Mouse (Mus musculus) cerebellum, postnatal 10 days (tissue): ENCODE data around the gene Repin1.
A peak's percentile ranks its signal among the peaks of the same experiment; 100 is the strongest.

Experiments used
- DNase-seq, 2 experiments: peaks; one replicate each; pipeline ENCODE4 v3.0.0; 2021; ENCODE audit warnings: mixed read lengths in 2 of 2

Repin1 gene

DNA sequence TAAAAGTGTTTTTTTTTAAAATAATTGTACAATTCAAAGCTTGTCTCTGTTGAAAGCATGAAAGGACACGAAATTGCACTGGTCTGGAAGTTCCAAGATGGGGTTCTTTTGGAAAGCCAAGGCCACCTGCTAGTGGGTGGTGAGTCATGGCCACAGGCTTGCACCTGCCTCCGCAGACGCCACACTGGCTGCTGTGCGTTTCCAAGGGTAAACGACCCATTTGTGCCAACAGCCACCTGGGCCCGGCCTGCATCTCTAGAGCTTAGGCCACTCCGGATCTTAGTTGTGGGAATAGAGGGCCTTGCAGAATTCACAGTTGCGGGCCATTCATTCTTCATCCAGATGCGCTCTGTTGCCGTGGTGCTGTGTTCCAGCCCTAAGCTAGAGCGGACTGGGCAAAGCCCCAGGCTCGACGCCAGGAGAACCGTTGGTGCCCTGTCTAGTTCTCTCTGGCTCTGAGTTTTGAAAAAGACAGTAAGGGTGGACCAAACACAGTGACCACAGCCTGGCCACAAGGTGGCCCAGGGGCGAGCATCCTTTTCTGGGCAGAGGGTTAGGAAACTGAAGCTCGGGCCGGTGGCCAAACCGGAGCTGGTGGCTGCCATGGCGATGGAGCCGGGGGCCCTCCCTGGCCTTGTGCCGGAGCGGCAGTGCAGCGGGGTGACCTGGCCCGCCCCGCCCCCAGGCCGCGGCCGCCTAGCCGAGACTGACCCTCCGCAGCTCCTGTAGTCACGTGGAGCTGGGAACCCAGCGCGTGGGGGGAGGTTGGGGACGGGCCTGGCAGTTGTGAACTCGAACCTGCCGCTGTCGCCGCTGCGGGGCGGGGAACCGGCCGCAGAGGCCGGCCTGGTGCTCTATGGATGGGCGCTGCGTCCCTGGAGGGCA lies at the start of gene Repin1, which contains the start of gene Gm44965:
Gene Repin1 (plus strand): TSS at position 726 of the 885 bp plus-strand sequence.
Gene Gm44965 (plus strand): TSS at position 784 of the 885 bp plus-strand sequence.
- DNase-seq, result peak; percentile 99 to 100

DNA sequence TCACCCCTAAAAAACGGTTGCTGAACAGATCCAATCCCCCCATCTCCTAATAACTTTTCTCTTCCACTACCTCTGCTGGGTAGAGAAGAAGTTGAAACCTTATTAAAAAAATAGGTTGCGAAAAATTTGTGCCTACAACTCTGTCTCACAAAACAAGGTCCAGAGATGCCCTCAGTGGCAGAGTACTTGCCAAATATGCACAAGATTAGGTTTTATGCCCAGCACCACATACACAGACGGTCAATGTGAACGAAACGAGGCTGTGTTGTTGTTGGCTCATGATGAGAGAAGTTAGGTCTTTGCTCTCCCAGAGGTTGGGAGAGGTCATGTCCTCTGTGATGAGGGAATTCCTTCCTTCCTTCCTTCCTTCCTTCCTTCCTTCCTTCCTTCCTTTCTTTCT lies 48.4 kb upstream of the Repin1 start:
- no peak for DNase-seq

DNA sequence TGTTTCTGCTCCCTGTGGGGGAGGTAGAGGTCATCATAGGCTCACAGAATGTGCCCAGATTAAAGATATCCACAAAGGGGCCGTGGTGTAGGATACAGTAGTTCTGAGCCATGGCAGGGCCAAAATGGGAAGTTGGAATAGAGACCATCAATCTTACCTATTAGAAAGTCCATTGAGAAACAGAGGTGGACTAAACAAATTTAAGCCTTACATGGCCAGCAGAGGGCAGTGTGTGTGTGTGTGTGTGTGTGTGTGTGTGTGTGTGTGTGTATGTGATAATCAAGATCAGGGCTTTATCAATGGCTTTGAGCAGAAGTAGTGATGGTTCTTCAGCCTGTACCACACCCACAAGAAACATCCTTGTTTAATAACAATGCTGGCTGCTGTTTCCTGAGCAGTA lies 47.4 kb upstream of the Repin1 start:
- DNase-seq, result peak; percentile 70 to 75

DNA sequence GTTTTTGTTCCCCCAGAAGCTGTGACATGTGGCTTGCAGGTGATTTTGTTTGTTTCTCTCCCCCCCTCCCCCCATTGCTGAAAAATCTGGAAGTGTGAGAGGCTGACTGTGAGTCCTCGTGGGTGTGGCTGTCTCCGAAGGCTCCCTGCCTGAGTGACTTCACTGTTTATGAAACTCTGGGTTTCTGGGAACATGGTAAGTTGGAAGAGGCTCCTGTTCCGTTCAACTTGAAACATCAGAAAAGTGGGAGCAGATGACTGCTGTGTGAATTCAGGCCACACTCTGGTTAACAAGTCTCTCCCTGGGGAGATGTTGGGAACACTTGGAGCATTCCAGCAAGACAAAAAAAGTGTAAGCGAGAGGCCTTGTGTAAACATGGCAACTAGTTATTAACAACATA lies 46.8 kb upstream of the Repin1 start:
- no peak for DNase-seq

DNA sequence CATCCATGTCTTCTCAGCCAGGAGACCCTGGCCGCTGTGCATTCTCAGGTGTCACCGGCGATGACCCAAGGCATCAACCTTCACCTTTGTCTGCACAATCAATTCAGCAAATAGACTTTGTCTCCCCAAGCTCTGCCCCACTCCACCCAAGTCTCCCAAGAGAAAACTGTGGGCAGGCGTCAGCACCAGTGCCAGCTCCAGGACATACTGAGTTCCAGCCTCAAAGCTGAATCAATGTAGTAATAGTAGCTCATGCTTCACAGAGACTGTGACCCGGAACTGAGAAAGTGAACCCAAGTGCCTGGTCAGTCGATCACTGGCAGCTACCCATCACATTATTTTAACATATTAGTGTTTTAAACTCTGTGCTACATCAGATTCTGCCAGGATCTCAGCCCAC lies 45.4 kb upstream of the Repin1 start:
- DNase-seq, result no peak

DNA sequence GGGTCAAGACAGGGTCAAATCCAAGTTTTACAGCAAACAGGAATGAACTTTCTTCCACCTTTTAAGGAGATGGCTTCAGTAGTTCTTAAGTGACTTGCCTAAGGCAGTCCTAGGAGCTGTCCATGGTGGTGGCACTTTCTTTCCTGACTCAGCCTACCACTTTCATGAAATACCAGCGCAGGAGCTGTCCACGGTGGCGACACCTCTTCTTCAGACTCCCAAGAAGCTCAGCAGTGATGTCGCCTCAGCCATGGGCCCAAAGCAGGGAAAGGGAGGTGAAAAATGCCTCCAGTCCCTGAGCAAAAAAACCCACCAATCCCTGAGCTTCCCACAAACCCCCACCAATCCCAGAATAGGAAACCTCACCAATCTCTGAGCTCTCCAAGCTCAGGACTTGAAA lies 40.8 kb upstream of the Repin1 start:
- no peak for DNase-seq

DNA sequence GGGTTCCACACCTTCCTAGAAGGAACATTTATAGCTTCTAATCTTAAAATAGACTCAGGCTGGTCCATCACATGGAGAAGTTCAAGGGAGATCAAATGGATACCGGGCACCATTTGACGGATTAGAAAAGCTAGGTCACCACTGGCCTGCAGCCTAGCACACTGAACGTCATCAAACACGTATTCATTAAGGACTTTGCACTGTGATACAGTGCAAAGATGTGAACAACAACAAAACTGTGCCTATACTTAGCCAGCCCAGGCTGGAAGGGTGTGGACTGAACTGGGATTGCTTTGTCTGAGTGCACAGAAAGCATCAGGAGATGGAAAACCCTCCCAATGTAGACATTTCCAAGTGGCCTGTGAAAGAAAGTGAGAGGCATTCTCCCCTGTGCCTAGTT lies 39.9 kb upstream of the Repin1 start:
- no peak for DNase-seq

DNA sequence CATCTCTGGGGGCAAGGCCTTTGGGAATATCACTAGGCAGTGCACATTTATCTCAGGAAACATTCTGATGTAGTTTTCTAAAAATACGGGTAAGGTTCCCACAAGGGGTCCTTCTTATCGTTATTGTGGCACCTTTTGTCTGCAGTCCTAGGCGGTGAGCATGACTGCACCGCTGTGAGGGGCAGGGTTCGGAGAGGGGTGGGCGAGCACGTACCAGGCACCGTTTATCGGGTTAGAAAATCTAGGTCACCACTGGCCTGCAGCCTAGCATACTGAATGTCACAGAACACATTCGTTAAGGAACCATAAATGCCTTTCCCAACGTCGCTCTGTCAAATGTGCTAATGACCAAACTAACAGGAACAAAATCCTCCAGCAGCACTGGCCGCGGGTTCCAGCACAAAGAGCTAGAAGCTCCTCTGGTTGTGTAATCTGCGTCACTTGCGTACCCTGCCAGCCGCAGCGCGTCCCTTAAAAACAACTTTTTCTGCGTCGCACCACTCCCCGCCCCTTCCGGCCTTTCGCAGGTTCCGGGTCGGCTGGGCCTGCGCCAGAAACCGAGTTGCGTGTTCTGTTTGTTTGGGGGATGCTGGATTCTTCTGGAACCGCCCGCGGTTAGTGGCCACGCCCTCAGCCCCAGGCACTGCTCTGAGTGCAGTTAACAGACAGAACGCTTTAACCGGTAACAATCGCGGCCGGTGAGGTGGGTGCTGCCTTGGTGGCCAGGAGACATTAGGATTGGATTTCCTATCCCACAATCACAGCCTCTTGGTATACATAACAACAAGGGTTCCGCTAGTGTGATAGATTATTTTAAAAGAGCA lies 39.2 kb upstream of the Repin1 start, which contains the start of gene Lrrc61:
Gene Lrrc61 (plus strand): TSS at position 517 of the 824 bp plus-strand sequence.
- peak; percentile 99 to 100 for DNase-seq

DNA sequence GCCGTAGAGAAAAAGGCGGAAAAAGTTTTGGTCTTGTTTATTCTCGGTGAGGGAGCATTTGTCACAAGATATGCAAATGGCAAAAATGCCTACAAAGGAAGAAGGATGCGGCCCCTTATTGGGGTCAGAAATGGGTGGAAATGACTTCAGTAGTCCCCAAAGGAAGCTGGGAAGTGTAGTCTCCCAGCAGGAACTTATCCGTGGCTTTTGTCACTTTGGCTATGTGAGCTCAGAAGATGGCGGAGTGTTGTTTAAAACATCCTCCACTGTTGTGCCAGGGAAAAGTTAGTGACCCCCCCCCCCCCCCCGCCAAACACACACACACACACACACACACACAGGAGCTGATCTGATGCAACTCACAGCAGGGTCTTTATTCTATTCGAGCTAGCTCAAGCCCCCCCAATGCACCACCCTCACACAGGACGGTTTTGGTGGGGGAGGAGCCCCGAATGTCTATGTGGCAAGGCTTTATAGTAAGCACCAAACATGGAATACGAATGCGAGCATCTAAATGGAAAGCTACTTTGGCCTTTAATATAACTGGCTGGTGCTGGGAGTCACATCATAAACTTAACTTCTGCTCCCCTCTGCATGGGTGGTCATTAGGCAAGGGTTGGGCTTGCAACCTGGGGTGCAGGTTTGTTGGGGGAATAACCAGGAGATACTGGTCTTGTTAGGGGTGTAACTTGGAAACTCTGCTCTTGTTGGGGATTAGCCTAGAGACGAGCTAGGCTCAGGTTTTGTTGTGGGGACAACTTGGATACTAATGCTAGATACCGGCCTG lies 38.4 kb upstream of the Repin1 start:
- peak; percentile 75 to 78 for DNase-seq

DNA sequence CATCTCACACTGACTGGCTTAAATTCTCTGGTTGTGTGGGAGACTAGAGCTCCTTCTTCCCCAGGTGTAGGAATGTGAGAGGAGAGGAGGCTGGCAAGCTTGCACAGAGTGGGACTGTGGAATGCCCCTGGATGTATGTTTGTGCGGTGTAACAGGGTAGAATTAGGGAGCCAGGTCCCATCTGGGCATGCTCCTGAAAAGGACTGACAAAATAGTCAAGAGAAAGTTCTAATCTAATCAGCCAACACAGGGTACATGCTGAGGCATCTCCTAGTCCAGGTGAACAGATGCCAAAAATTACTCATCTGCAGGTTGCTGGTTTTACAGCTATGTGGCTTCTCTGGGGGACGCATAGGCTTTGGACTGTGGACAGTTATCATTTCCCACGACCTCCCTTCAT lies 37.7 kb upstream of the Repin1 start:
- DNase-seq, result no peak

DNA sequence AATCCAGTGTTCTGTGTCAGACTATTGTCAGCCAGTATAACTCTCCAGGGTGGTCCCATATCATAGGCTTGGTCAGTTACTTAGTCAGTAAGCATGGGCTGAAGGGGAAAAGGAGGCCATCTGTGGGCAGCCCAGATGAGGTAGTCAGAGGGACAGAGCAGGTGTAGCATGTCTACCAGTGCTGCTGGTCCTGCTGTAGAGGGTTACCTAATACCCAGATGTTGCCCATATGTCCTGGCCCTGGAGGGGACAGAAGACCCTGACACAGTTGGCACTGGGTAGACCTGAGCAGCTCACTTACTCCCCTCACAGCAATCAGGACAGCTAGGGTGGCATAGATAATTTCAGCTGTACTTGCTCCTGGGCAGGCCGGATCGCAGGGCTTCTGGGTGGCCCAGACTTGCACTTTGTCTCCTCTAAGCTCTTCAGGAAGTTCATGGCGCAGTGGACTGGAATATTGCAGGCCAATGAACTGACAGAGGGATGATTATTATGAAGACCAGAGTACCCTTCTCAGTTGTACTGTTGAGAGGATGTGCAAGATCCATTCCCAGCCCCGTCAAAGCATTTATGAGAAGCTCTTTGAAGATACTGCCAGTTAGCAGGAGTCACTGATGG lies 27.9 kb upstream of the Repin1 start:
- no peak for DNase-seq

DNA sequence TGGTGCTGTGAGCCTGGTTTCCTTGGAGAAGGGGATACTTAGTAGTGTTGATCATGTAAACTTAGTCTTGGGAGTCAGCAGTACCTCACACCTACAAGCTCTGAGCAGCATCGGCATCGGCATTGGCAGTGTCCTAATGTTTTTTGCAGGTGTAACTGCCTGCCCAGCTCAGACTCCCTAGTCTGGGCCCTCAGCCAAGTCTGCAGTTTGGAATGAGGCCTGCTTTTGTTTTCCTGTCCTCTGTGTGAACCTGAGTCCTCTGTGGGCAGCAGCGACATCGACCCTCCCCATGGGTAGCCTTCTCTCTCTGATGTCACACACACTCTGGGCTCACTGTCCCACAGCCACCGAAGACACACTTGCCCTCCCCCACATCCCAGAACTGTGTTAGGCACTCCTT lies 27.4 kb upstream of the Repin1 start:
- DNase-seq, result peak; percentile 71 to 75

DNA sequence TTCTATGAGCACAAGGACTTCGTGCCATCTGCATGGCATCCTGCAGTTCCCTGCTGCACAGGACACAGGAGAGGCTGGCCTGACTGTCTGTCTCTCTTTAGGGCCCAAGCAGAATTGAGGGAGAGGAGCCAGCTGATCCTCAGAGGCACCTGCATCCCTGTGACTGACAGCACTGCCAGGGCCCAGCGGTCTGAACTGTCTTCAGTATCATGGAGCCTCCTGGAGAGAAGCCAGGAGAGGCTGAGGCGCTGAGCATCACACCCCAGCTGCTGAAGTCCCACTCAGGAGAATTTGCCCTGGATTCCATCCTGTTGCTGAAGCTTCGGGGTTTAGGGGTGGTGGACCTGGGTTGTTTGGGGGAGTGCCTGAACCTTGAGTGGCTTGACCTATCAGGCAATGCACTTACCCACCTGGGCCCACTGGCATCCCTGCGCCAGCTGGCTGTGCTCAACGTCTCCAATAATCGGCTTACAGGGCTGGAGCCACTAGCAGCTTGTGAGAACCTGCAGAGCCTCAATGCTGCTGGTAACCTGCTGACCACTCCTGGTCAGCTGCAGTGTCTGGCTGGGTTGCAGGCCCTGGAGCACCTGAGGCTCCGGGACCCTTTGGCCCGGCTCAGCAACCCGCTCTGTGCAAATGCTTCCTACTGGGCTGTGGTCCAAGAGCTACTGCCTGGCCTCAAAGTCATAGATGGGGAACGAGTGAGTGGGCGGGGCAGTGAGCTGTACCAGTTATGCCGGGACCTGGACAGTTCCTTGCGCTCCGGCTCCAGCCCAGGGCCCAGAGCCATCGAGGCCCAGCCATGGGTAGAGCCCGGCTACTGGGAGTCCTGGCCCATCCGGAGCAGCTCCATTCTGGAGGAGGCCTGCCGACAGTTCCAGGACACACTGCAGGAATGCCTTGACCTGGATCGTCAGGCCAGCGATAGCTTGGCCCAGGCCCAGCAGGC lies 25.4 kb upstream of the Repin1 start:
- DNase-seq, result peak; percentile 69 to 73

DNA sequence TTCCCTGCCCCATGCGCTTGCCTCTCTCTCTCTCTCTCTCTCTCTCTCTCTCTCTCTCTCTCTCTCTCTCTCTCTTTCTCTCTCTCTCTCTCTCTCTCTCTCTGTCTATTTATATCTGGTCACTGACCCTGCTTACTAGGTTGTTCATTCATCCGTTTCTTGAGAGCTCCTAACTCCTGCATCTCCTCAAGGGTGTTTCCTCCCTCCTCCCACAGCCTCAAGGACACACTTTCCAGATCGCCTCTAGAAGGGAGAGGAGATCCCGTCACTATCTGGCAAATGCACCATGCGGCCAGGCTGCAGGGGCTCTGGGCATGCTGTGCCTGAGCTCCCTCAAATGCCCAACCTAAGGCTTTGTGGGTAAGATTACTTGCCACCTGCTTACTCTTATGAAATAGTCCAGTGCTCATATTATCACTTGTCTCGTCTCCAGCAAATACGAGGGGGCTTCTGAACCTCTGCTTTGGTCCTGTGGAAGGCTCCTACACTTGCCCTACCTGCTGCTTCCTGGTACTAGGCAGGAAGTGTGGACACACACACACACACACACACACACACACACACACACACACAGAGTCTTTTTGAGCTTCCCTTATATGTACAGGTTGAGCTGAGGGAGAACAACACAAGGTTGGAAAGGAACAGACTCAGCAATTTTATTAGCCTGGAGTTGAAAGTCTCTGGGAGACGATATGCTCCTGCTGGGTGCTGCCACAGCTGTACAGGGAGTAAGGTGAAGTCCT lies 24.4 kb upstream of the Repin1 start:
- DNase-seq, result peak in 1 of 2 experiments; percentile 22

DNA sequence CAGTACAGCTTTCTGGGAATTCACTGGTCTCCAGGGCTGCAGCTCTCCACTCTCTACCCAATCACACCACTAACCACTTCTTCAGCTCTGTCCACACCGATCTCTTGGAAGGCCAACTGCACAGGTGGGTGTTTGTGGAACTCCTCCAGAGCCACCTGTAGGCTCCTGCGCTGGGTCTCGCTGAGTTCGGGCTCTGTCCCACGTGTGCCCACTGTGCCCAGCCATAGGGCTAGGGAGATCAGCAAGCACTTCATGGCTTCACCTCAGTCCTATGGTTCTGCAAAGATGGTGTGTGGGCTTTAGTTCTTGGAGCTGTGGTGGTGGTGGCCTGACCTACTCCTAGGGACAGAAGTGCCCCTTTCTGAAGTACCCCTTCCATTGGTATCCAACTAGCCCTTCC lies 21.7 kb upstream of the Repin1 start:
- DNase-seq, result no peak

DNA sequence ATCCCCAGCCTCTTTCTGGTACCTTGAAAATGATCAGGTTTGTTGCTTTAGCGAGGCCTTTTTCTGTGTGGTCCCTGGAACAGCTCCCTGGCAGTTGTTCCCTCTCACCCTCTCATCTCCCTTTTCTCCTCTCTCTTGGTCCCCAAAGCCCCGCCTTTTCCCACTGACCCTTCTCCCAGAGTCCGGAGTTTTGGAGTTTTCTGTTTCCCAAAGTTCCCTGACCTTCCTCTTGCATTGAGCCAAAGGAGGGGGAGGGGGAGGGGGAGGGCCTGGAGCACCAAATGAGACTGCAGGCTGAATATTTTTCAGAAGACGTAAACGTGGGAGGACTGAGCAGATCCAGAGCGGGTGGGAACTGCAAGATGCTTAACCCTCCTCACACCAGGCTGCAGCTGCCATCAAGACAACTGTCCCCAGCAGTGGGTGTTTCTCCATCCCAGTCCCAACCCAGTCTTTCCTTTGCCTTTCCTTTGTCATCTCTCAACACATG lies 21.1 kb upstream of the Repin1 start, which contains the start of gene Rarres2:
Gene Rarres2 (minus strand): TSS at position 218 of the 490 bp plus-strand sequence.
- DNase-seq, result no peak

DNA sequence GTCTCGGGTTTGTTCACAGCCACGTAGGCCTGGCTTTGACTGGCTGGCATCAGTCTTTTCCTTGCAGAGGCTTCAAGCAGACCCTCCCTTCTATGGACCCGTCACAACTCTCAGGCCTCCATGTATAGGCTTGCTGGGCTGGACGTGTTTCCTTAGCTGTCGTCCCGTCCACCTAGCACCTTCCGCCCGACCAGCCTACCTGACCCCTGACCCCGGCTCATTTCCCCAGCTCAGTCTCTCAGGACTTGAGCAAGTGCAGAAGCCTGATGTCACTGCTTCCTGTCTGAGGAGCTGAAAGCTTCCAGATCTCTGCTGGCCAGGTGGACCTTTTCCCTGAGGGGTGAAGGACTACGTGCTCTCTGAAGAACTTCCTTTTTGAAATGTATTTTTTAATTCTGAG lies 20.4 kb upstream of the Repin1 start:
- no peak for DNase-seq

DNA sequence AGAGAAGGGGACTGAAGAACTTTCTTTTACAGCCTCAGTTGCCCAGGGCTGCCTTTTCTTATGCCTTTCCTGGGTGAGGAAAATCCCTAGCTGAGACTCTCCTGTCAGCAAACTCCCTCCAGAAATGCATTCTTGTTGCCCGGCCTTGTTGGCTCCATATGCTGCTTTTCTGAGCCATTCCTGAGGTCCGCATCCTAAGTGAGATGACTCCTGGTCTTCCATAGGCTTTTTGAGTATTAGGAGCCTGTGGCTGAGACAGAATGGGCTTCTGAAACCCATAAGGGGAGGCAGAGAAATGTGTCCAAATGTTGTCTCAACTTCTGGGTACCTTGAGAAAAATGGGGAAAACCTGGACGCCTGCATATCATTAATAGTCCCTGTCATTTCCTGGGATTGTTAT lies 19.7 kb upstream of the Repin1 start:
- no peak for DNase-seq

DNA sequence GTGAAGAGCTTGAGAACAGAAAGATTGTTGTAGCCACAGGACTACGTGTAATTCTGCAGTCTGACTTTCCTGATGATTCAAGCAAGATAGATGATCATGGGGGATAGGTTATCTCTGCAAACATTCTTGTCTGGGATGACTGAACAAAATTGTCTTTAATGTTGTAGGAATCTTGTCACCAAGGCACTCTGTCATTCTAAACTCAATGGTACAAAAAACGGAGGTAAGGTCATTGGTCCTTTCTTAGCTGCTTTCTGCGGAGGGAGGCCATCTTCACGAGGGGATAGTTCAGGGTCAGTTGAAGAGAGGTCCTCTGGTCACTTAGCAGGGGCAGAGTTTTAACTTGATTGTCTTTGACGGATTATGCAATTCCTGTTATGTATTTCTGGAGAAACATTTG lies 14.9 kb upstream of the Repin1 start:
- no peak for DNase-seq

DNA sequence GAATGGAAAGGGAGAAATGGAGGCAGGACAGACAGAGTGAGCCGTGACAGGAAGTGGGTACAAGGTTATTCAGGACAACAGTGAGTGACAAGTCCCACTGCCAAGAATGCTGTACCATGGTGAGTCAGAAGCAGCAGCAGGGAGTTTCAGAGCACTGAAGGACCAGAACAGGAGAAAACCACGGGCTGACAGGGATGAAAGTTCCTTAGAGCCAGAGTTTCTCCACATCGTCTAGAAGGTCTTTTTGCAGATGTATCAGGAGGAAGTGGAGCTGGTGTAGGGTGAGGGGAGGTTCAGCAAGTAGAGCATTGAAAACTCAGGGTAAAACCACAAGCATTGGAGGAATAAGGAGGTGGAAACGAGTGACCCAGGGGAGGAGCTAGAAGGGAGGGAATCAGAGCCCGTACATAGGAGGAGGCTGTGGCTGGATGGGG lies 14.5 kb upstream of the Repin1 start:
- DNase-seq, result no peak
